Mouse (Mus musculus): ENCODE data around the gene Aym1. TPM values are rescaled to one million over a fixed set of nuclear protein-coding genes. Genes with fewer than 3 reads are reported as not detected.

The Aym1 gene
- total RNA-seq (2014; rRNA removed) (not detected in 2 replicates), polyA plus RNA-seq (2015; fragmentation: Nextera tagmentation; extraction: Ambion mirVana) (not detected in 2 replicates)

DNA sequence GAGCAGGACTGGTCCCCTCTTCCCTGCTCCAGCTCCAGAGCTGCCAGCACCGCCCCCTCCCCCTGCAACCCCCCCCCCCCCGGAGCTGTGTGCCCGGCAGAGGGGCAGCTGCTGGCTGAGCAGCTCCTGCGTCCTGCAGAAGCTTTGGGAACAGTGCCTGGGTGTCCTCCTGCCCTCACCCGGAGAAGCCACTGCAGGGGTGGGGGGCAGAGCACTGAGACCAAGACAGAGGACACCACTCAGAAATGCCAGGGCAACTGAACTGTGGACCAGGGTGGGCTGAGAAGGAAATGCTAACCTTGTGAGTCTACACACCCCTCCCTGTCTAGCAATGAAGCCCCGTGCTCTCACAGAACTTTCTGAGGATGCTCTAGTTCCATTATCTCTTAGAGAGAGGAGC is at the start of gene Aym1:
Gene Aym1 (plus strand): TSS at position 109 of the 400 bp plus-strand sequence.
- H3K9ac ChIP-seq (replicated peaks; ENCODE audit: low read length) = no peak within 1 kb of the TSS
- ATAC-seq (no peak), DNase-seq (ENCODE audit: low spot score) (no peak)
- no peak for TF ChIP-seq CTCF (IDR thresholded peaks at IDR 0.05; ENCODE audit: low read depth)
- H3K27me3 ChIP-seq (ENCODE audit: insufficient read depth, low read length) = no peaks in the 10 kb centered on the region
- no peaks in the 10 kb centered on the region for H3K4me1 ChIP-seq (ENCODE audit: insufficient read depth, low read length)
- no peaks in the 10 kb centered on the region for H3K36me3 ChIP-seq (ENCODE audit: insufficient read depth, low read length)
- WGBS = 18% methylated on average over 4 of the region's 6 CpGs
- no peak within 1 kb of the TSS for H3K4me2 ChIP-seq (ENCODE audit: low read depth, low read length)
- no peaks in the 10 kb centered on the region for H3K9me3 ChIP-seq (ENCODE audit: low read length)
- no peak within 1 kb of the TSS for H3K27ac ChIP-seq
- no peak within 1 kb of the TSS for H3K4me3 ChIP-seq (ENCODE audit: low read length)

- peaks cover 28% of the 10 kb centered on the region for H3K4me1 ChIP-seq (ENCODE audit: insufficient read depth, low read length)
- DNase-seq (ENCODE audit: low spot score) = peak; percentile 17
Measured at GRCm38 (mm10) chr5:113309491-113310376, 47.4 kb upstream of the Aym1 start.

GRCm38 (mm10) chr5:113310377-113311003 is 46.6 kb upstream of the Aym1 start, which contains the start of gene Sgsm1:
Gene Sgsm1 (minus strand): TSS chr5:113310786.
- ATAC-seq (peak; percentile 81), DNase-seq (ENCODE audit: low spot score) (peak; percentile 94)
- whole genome bisulfite sequencing = 4% methylated on average over 51 of the region's 53 CpGs
- peak within 1 kb of the TSS; percentile 78 for H3K4me3 ChIP-seq (ENCODE audit: low read length)
- H3K27me3 ChIP-seq (ENCODE audit: insufficient read depth, low read length) = no peaks in the 10 kb centered on the region
- peak within 1 kb of the TSS; percentile 67 for H3K27ac ChIP-seq
- H3K4me1 ChIP-seq (ENCODE audit: insufficient read depth, low read length) = peaks cover 28% of the 10 kb centered on the region
- peak within 1 kb of the TSS; percentile 83 for H3K9ac ChIP-seq (replicated peaks; ENCODE audit: low read length)
- H3K4me2 ChIP-seq (ENCODE audit: low read depth, low read length) = peak within 1 kb of the TSS; percentile 76
- H3K9me3 ChIP-seq (ENCODE audit: low read length) = no peaks in the 10 kb centered on the region
- no peaks in the 10 kb centered on the region for H3K36me3 ChIP-seq (ENCODE audit: insufficient read depth, low read length)
- TF ChIP-seq CTCF (IDR thresholded peaks at IDR 0.05; ENCODE audit: low read depth) = peak; percentile 83

More at GRCm38 (mm10) chr5:113309491-113310376, 47.4 kb upstream of the Aym1 start:
- peak overlapping the region; percentile 78 for H3K4me3 ChIP-seq (ENCODE audit: low read length)
- H3K4me2 ChIP-seq (ENCODE audit: low read depth, low read length) = peak overlapping the region; percentile 76
- H3K27me3 ChIP-seq (ENCODE audit: insufficient read depth, low read length) = no peaks in the 10 kb centered on the region
- H3K36me3 ChIP-seq (ENCODE audit: insufficient read depth, low read length) = no peaks in the 10 kb centered on the region
- no peak for TF ChIP-seq CTCF (IDR thresholded peaks at IDR 0.05; ENCODE audit: low read depth)
- no peaks in the 10 kb centered on the region for H3K9me3 ChIP-seq (ENCODE audit: low read length)
- WGBS = 49% methylated on average over 22 of the region's 22 CpGs
- H3K9ac ChIP-seq (replicated peaks; ENCODE audit: low read length) = peak overlapping the region; percentile 83
- H3K27ac ChIP-seq = peak overlapping the region; percentile 67; the same call in 1 of the 2 replicates
- ATAC-seq = no peak

GRCm38 (mm10) chr5:113313998-113314397 is 43.1 kb upstream of the Aym1 start:
- 1% methylated on average over 24 of the region's 24 CpGs for WGBS
- Histone ChIP-seq H3K4me3 (ENCODE audit: low read length) (no peak overlapping the region), H3K9me3 (ENCODE audit: low read length) (no peaks in the 10 kb centered on the region), H3K27me3 (ENCODE audit: insufficient read depth, low read length) (no peaks in the 10 kb centered on the region), H3K9ac (replicated peaks; ENCODE audit: low read length) (no peak overlapping the region), H3K4me1 (ENCODE audit: insufficient read depth, low read length) (peaks cover 9% of the 10 kb centered on the region; the same call in 1 of the 2 replicates), H3K36me3 (ENCODE audit: insufficient read depth, low read length) (no peaks in the 10 kb centered on the region), H3K27ac (no peak overlapping the region), H3K4me2 (ENCODE audit: low read depth, low read length) (peak overlapping the region; percentile 46)
- TF ChIP-seq CTCF (IDR thresholded peaks at IDR 0.05; ENCODE audit: low read depth) = peak; percentile 95
- ATAC-seq = peak; percentile 70
- peak; percentile 92 for DNase-seq (ENCODE audit: low spot score)

GRCm38 (mm10) chr5:113323784-113324638 is 33.1 kb upstream of the Aym1 start:
- peak; percentile 51 for DNase-seq (ENCODE audit: low spot score)
- no peak for TF ChIP-seq CTCF (IDR thresholded peaks at IDR 0.05; ENCODE audit: low read depth)

DNA sequence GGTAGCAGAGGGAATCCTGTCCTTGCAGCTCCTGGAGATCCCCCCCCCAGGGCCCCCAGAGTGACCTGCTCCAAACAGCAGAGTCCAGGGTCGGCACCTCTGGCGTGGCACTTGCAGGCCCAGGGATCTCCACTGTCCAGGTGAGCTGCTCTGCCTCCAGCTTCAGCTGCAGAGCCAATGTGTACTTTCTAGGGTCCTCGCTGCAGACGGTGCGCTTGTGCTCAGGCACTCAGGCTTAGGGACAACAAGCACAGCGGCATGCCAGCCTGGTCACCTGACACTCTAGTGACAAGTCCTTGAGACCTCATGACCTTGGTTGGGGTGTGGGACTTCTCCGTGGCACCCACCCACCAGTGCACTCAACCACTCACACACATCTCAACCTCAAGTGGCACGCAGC is 27.6 kb upstream of the Aym1 start:
- no peak overlapping the region for H3K27ac ChIP-seq
- H3K36me3 ChIP-seq (ENCODE audit: insufficient read depth, low read length) = no peaks in the 10 kb centered on the region
- no peak for ATAC-seq
- H3K4me1 ChIP-seq (ENCODE audit: insufficient read depth, low read length) = no peaks in the 10 kb centered on the region
- TF ChIP-seq CTCF (IDR thresholded peaks at IDR 0.05; ENCODE audit: low read depth) = no peak
- H3K4me2 ChIP-seq (ENCODE audit: low read depth, low read length) = no peak overlapping the region
- H3K9ac ChIP-seq (replicated peaks; ENCODE audit: low read length) = no peak overlapping the region
- H3K9me3 ChIP-seq (ENCODE audit: low read length) = 0 out of 2 replicates have a peak, but pooled peaks cover 3% of the 10 kb centered on the region
- H3K27me3 ChIP-seq (ENCODE audit: insufficient read depth, low read length) = peaks cover 15% of the 10 kb centered on the region
- no peak for DNase-seq (ENCODE audit: low spot score)
- 87% methylated on average over 8 of the region's 8 CpGs for WGBS
- H3K4me3 ChIP-seq (ENCODE audit: low read length) = no peak overlapping the region

More at GRCm38 (mm10) chr5:113323784-113324638, 33.1 kb upstream of the Aym1 start:
- H3K36me3 ChIP-seq (ENCODE audit: insufficient read depth, low read length) = no peaks in the 10 kb centered on the region
- peak overlapping the region; percentile 18; the same call in 1 of the 2 replicates for H3K9ac ChIP-seq (replicated peaks; ENCODE audit: low read length)
- H3K4me1 ChIP-seq (ENCODE audit: insufficient read depth, low read length) = no peaks in the 10 kb centered on the region; the same call in 1 of the 2 replicates
- no peak overlapping the region for H3K27ac ChIP-seq
- 0 out of 2 replicates have a peak, but pooled peaks cover 3% of the 10 kb centered on the region for H3K9me3 ChIP-seq (ENCODE audit: low read length)
- no peaks in the 10 kb centered on the region for H3K27me3 ChIP-seq (ENCODE audit: insufficient read depth, low read length)
- H3K4me2 ChIP-seq (ENCODE audit: low read depth, low read length) = peak overlapping the region; percentile 58
- 4% methylated on average over 38 of the region's 38 CpGs for WGBS
- ATAC-seq = peak; percentile 62; the same call in 1 of the 2 replicates
- peak overlapping the region; percentile 24 for H3K4me3 ChIP-seq (ENCODE audit: low read length)

All from hindbrain, postnatal 0 days (tissue).